Mouse (Mus musculus) liver, adult 2 months (tissue): Measurements from ENCODE around the gene Gjc1. TPM values are rescaled to one million over a fixed set of nuclear protein-coding genes. Genes with fewer than 3 reads are reported as not detected.
A peak's percentile ranks its signal among the peaks of the same experiment; 100 is the strongest.

ENCODE experiments used
- DNase-seq: peaks from one replicate; pipeline ENCODE4 v3.0.0-alpha.2; 2011; ENCODE audit warnings: low read depth, low spot score; ENCODE audit errors: extremely low read depth
- H3K27ac ChIP-seq: fragments of 200-500 bp; replicated peaks from 2 replicates; pipeline ENCODE4 v1.5.1; 2012; ENCODE audit warnings: low read depth, mild to moderate bottlenecking, control low read depth, inconsistent platforms, low read length; ENCODE audit not compliant: insufficient read depth
- H3K27me3 ChIP-seq: fragments of 200-500 bp; 2 replicates; pipeline ENCODE4 v1.6.1; 2012; ENCODE audit warnings: mild to moderate bottlenecking, moderate library complexity, low read length, inconsistent platforms; ENCODE audit not compliant: control insufficient read depth, insufficient read depth
- H3K36me3 ChIP-seq: fragments of 200-500 bp; 2 replicates; pipeline ENCODE4 v1.6.1; 2012; ENCODE audit warnings: low read length, inconsistent platforms; ENCODE audit not compliant: control insufficient read depth, insufficient read depth
- H3K4me1 ChIP-seq: fragments of 200-500 bp; 2 replicates; pipeline ENCODE4 v1.6.1; 2011; ENCODE audit warnings: low read length; ENCODE audit not compliant: control insufficient read depth, insufficient read depth
- H3K4me3 ChIP-seq: fragments of 200-500 bp; 2 replicates; pipeline ENCODE4 v1.5.1; 2011; ENCODE audit warnings: low read depth, mild to moderate bottlenecking, control low read depth, low read length, moderate library complexity; ENCODE audit not compliant: insufficient read depth
- H3K79me2 ChIP-seq: fragments of 200-500 bp; 2 replicates; pipeline ENCODE4 v1.6.1; 2012; ENCODE audit warnings: inconsistent platforms, mild to moderate bottlenecking, low read length, moderate library complexity; ENCODE audit not compliant: control insufficient read depth, insufficient read depth
- H3K9ac ChIP-seq: fragments of 200-500 bp; 2 replicates; pipeline ENCODE4 v1.6.1; 2012; ENCODE audit warnings: low read depth, mild to moderate bottlenecking, control low read depth, inconsistent platforms, low read length
- CTCF ChIP-seq: fragments of 200-500 bp; IDR thresholded peaks from 2 replicates; pipeline ENCODE4 v1.5.1; 2011; ENCODE audit warnings: low read depth, low read length, control low read depth
- POLR2A ChIP-seq: fragments of 200-500 bp; IDR thresholded peaks from 2 replicates; pipeline ENCODE4 v1.6.1; 2011; ENCODE audit warnings: low read length, control low read depth; ENCODE audit not compliant: insufficient read depth; ENCODE audit errors: extremely low read depth
- WGBS: fragments of 180-500 bp; shearing (Covaris S2); methylation state at CpG from one replicate; pipeline ENCODE4 v1.1.7; 2018; 5-methylcytosine and 5-hydroxymethylcytosine counted together
- polyA plus RNA-seq: library from polyadenylated mRNA; depleted of rRNA; stranded (reverse); fragments of >200 nt; gene quantifications from 2 replicates; pipeline ENCODE4 v1.2.3, GENCODE M21; 2012
- total RNA-seq: library from RNA; depleted of rRNA; stranded (reverse); fragments of >200 nt; gene quantifications from 2 replicates; pipeline ENCODE4 v1.2.3, GENCODE M21; 2014

Gene Gjc1
- total and polyA plus RNA-seq, 2 experiments, result 0.26 to 0.46 TPM

GRCm38 (mm10) chr11:102821231-102821630 is 1.7 kb upstream of the Gjc1 start:
- DNase-seq, result no peak
- Histone ChIP-seq H3K36me3 (no peaks in the 10 kb centered on the region), H3K79me2 (no peaks in the 10 kb centered on the region), H3K9ac (no peak overlapping the region), H3K27me3 (peaks cover 19% of the 10 kb centered on the region), H3K4me1 (no peaks in the 10 kb centered on the region), H3K27ac (no peak overlapping the region), H3K4me3 (no peak overlapping the region)
- WGBS, result 50% methylated on average over 6 of the region's 6 CpGs
- TF ChIP-seq POLR2A (no peak), CTCF (no peak)

GRCm38 (mm10) chr11:102820432-102820831 is 932 bp upstream of the Gjc1 start:
- TF ChIP-seq CTCF (no peak), POLR2A (no peak)
- H3K27me3 ChIP-seq, result peaks cover 23% of the 10 kb centered on the region
- 33% methylated on average over 3 of the region's 3 CpGs for WGBS

GRCm38 (mm10) chr11:102819783-102820385 is 384 bp upstream of the Gjc1 start:
- no peak for DNase-seq
- Histone ChIP-seq H3K4me1 (no peaks in the 10 kb centered on the region), H3K4me3 (no peak overlapping the region), H3K27me3 (peaks cover 23% of the 10 kb centered on the region), H3K79me2 (no peaks in the 10 kb centered on the region), H3K36me3 (no peaks in the 10 kb centered on the region), H3K27ac (no peak overlapping the region), H3K9ac (no peak overlapping the region)
- TF ChIP-seq CTCF (no peak), POLR2A (no peak)
- 15% methylated on average over 14 of the region's 14 CpGs for WGBS

More at GRCm38 (mm10) chr11:102820432-102820831, 932 bp upstream of the Gjc1 start:
- Histone ChIP-seq H3K36me3 (no peaks in the 10 kb centered on the region), H3K4me1 (no peaks in the 10 kb centered on the region), H3K27ac (no peak overlapping the region), H3K79me2 (no peaks in the 10 kb centered on the region), H3K9ac (no peak overlapping the region), H3K4me3 (no peak overlapping the region)
- no peak for DNase-seq

- H3K27ac ChIP-seq, result no peak overlapping the region
- DNase-seq, result no peak
- H3K9ac ChIP-seq, result peak overlapping the region; percentile 56
- no peaks in the 10 kb centered on the region for H3K36me3 ChIP-seq
- no peaks in the 10 kb centered on the region for H3K4me1 ChIP-seq
- no peaks in the 10 kb centered on the region; the same call in 1 of the 2 replicates for H3K79me2 ChIP-seq
- H3K27me3 ChIP-seq, result peaks cover 22% of the 10 kb centered on the region
- WGBS, result 3% methylated on average over 81 of the region's 92 CpGs
- TF ChIP-seq CTCF (no peak), POLR2A (no peak)
- H3K4me3 ChIP-seq, result peak overlapping the region; percentile 53; the same call in 1 of the 2 replicates
These were observed 1.1 kb downstream of the Gjc1 start for GRCm38 (mm10) chr11:102818121-102819020.

- no peak for DNase-seq
- Histone ChIP-seq H3K27ac (no peak overlapping the region), H3K4me3 (no peak overlapping the region), H3K27me3 (peaks cover 18% of the 10 kb centered on the region), H3K4me1 (no peaks in the 10 kb centered on the region), H3K36me3 (no peaks in the 10 kb centered on the region), H3K79me2 (no peaks in the 10 kb centered on the region; the same call in 1 of the 2 replicates), H3K9ac (no peak overlapping the region)
- TF ChIP-seq POLR2A (no peak), CTCF (no peak)
These were observed 4.6 kb downstream of the Gjc1 start for GRCm38 (mm10) chr11:102814881-102815280.
